Mouse (Mus musculus) cerebellum, adult 18-20 months (tissue): ENCODE measurements around the gene F13a1.
A peak's percentile ranks its signal among the peaks of the same experiment; 100 is the strongest.

Source experiments
- DNase-seq, 2 experiments: peaks; one replicate each; pipeline ENCODE4 v3.0.0; 2021

The F13a1 gene

DNA sequence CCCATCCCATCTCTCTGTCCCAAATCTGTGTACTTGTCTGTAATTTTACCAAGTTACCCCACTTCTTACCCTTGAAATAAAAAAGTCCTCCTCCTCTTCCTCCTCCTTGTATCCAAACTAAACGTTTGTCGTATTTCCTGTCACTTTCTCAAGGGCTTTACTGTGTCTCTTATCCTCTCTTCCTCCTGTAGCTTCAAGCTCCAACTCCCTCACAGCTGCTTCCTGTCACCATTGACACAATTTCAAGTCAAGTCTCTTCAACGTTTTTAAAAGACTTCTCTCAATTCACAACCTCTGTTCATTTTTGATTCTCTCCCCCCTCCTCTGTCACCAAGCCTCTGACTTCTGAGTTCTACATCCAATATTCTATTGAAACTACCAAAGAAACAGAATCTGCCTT lies at the start of gene F13a1:
Gene F13a1 (minus strand): TSS at position 119 of the 400 bp plus-strand sequence.
- DNase-seq = no peak

DNA sequence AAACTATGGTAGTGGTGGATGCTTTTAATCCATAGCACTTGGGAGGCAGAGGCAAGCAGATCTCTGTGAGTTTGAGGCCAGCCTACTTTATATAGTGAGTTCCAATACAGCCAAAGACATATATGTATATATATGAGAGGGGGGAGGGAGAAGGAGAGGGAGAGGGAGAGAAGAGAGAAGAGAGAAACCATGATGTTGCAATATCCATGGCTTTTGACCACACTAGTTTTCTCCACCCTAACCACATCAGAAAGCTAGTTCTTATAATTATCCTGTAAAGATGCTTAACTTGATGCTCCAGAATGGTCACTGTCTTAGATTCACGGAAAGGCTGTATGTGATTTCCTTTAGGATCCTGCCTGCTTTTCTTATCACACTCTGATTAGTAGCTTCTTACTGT lies 41.6 kb upstream of the F13a1 start:
- DNase-seq = no peak

DNA sequence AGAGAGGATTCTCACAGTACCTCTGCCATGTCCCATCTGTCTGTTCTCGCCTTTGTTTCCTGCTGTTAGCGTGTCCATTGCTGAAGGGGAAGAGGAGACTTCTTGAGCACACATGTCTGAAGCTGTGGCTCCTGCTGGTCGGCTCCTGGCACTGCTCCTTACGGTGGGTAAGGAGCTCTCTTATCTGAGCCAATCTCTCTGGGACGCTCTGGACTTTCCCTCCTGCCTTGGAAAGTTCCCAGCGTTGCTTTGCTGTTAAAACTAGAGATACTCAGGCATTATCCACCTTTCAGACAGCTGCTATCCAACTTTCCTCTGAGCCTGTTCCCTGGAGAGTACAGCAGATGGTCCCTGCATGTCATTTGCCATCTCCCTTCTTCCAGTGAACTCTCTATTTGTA lies 39.1 kb upstream of the F13a1 start:
- no peak for DNase-seq

DNA sequence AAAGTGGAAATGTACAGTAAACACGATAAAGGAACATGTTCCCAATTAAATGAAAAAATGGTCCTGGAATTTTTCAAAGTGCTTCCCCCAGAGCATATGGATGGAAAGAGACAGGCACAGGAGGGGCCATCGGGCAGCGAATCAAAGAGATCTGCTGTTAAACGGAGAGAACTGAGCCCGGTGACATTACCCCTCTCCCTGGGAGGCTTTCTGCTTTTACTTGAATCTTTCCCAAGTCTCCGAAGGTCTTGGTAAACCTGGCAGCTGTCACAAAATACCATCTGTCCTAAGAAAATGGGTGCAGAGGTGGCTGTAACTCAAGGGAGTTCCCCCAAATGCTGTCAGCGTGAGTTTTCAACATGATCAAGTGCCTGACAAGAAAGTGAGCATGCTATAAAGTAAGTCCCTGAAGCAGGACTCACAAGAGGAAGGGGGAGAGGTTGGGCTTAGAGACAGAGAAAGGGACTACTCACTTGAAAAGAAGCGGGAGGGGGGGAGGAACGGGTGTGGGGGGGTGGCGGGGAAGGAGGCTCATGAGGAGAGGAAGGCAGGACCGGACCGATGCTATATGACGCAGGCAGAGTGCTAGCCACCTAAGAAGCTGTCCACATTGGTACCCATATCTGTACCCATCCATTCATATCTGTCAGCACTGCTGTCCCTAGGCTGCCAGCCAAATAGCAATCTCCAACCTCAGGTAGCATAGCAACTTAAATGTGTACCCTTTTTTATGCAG lies 31.6 kb upstream of the F13a1 start:
- no peak for DNase-seq

DNA sequence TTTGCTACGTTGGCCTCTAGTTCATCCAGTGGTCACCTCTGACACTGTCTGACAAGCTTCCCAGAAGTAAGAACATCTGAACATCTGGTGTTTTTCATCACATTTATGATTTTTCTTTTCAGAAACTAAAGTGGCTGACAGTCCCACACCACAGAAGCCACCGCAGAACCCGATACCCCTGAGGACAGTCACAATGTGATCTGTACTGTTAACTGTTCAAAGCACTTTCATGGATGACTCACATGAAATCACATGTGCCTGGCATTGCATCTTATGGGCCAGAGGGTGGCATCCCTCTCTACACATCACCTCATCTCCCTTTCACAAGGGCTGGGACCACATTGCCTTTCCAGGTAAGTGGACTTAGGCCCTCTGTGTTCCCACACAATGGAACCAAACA lies 21.3 kb upstream of the F13a1 start:
- DNase-seq = no peak

DNA sequence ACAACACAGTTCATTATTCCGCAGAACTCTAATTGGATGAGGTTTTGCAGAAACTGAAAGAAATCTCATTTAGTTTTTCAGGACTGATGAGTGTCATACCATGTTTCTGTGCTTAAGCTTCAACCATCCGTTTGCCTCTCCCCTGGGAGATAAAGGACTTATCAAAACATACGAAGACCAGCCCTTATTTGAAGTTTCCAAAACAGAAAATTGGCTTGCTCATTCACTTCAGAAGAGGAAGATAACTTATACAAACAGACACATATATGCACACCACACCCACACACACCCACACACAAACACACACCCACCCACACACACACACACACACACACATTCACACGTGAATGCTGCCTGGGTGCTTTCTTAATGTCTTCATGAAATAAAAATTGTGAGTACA lies 20.8 kb upstream of the F13a1 start:
- no peak for DNase-seq

DNA sequence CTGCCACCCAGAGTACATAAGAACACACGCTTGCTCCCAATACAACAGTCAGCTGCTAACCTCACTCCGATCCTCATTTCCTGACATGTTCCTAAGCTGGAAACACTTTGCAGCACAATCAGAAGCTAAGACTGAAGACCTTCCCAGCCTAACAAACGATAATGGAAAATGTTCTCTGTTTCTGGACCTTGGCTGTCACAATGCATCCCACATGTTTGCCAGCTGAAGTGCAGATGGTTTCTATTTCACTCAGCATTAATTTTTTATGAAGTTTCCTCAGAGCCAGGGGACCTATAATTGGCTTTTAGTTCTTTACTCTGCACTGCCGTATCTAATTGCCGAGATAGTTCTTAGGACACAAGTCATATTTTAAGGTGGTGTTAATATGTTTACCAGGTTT lies 10.8 kb upstream of the F13a1 start:
- no peak for DNase-seq

DNA sequence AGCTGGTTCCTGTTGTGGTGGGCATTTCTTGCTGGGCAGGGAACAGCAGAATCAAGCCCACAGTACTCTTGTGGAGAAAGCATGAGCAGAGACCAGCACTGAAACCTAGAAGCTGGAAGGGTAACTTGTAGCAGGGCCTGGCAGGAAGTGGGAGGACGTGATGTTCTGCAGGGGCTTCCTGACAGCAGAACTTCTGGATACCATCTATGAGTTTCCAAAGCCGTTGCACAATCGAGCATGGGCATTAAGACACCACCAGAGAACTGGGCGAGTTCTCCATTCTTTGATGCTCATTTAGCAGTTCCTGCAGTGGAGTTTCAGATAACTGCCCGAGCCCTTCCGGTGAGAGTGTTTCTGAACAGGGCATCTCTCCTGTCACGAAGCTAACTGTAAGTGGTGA lies 6.6 kb upstream of the F13a1 start:
- DNase-seq = no peak

DNA sequence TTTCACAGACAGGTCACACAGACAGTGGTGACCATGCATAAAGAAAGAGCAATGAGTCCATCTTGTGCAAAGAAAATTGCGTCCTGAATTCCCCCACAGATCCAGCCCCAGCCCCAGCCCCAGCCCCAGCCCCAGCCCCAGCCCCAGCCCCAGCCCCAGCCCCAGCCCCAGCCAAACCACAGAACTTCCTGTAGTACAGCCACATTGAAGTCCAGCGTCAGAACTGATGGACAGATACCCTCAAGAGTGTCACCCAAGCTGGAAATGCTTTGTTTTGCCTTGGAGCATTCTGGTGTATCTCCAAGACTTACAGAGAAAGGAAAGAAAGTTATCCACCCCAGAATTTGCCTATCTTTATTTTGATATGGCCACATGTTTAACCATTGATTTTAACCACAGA lies 413 bp downstream of the F13a1 start:
- DNase-seq = no peak

DNA sequence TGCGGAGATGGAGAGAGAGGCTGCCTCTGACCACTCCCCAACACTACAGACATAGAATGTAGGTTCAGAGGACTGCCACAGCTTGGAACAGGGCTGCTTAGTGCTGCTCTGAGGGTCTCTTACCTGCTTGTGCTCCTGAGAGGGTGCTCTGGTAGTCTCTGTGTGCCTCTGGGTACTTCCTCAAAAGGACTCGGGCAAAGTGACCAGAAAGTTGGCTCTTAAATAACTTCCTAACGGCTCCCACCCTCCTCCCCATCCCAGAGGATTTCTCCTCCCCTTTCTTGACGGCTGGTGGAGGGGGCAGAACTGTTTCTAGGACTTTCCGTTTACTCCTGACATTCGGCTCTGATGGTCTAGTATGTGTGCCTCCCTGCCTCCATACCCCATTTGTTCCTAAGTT lies 1.0 kb downstream of the F13a1 start:
- DNase-seq = no peak

DNA sequence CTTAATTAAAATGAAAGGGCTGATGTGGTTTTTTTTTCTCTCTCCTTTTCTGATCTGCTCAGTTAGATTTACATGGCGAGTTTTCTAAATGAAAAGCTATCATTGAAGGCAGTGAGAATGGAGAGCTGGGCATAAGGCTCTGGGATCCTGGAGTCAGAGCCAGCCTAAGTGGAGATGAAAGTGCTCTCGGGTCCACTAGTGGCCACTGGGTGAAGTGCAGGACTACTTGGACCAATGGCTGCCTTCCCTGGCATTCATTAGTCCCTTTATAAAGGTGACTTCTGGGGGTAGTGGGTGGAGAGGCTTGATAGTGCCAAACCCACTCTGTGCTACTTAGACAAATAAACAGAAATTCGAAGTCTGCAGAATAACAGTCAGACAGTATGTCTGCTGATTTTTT lies 5.0 kb downstream of the F13a1 start:
- DNase-seq = peak; percentile 9 to 19

DNA sequence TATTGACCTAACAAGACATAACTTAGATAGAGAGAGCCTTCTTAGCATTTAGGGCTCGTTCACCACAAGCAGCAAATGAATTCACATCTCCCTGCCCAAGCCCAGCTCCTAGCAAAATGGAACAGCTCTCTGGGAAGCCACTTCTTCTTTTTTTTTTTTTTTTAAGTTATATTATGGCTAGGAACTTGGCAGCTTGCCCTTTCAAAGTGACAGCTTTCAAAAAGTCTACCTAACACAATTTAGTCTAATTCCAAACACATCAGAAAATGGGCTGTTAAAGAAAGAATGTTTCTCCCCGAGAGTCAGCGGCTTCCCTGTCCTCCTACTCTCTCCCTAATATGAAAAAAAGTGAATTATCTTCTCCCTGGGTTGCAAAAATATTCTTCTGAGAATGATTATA lies 15.3 kb downstream of the F13a1 start:
- DNase-seq = no peak

DNA sequence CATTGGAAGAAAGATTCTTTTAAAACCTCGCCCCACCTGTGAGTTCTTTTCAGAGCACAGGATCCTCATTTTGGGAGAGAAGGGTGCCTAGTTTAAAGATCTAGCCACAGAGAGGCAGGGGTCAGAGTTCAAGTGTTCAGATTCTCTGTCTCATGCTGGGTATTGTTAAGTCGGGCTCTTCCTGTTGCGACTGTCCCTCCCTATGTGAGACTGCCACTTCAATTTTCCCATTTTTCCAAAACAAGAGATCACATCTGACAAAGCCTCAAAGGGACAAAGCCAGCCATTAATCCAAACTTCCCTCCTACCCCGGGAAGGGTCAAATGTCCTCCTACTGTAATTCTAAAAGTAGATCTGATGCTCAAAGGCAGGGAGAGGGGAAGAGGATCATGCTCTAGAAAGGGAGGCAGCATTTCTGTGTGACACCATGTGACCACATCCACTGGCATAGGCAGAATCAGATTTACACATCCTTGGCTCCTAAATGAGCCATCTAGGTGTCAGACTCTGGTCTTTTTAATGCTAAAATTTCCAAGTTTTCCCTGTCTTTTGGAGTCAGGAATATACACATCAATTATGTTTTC lies 24.0 kb downstream of the F13a1 start:
- no peak for DNase-seq

DNA sequence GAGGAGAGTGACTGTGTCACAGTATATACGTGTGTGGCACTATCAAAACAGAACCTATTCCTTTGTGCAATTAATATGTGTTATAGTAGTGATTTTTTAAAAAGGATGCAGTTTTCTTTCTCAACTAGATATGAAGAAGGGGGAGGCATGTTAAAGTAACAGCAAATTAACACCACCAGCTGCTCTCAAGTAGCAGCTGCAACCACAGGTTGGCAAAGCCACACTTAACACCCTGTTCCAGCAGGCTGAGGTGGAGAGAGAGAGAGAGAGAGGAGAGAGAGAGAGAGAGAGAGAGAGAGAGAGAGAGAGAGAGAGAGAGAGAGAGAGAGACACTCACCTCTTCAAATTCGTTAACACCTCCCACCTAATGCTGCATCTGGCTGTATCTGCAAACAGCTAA lies 28.5 kb downstream of the F13a1 start:
- DNase-seq = no peak

DNA sequence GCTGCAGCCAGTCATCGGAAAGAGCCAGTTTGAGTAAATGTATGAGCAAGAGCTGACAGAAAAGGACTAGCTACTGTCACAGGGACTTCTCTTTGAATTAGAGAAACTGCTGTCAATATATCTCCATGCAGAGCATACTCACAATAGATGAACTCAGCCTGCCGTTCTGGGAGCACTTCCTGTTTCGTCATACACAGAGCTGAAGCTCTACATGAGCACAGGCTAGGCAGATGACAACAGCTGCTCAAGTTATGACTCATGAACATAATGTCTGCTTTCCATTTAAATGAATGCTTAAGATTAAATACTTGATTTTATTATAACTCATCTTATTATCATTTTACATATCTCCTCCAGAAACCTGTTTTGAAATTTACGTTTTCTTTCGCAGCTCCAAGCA lies 39.3 kb downstream of the F13a1 start:
- no peak for DNase-seq

DNA sequence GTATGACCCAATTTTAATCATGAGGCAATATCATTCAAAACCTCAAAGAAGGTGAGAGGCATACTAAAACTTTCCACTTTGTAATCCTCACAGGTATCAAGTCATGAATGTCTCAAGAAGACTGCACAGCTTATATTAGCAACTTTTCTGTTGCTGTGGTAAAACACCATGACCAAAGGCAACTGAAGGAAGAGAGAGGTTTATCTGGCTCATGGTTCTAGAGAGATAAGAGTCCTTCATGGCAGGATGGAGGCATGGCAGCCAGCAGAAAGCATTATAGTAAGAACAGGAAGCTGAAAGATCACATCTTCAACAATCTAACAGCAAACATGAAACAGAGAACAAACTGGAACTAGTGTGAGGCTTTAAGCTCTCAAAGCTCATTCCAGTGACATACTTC lies 43.8 kb downstream of the F13a1 start:
- no peak for DNase-seq

DNA sequence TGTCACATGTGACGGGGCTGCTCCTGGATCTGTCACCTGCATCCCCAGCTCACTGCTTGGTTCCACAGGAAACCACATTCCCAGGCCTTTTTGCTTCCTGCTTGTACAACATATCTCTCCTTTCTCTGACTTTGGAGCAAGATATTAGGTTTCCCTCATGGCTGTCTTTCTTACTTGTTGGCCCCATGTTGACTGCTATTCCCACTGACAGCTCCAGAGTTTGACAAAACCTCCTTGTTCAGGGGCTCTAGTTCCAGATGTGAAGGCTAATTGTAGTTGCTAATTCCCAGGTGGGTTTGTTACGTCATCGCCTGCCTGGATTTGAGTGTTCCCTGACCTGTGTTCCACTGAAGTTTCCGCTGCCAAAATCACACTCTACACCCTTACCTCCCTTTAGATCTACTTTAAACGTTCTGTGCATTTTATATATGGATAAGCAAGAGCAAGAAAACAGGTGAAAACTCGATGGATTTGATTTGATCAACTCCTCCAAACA lies 50.8 kb downstream of the F13a1 start:
- no peak for DNase-seq

DNA sequence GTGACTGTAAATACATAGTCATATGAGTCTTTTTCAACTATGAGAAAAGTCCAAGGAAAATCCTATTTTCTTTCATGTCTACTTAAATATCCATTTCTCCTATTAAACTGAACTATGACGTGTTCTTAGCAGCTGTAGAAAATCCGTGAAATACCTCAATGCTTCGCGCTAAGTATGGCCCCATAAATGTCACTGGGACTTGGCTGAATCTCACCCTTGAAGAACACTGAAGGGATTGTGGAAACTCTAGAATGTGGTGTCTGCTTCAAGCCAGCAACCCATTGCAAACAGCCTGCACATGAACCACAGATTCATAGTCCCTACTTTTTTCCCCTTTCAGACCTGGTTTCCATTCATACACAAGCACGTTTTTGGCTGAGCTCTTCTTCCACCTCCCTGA lies 56.5 kb downstream of the F13a1 start:
- DNase-seq = no peak

DNA sequence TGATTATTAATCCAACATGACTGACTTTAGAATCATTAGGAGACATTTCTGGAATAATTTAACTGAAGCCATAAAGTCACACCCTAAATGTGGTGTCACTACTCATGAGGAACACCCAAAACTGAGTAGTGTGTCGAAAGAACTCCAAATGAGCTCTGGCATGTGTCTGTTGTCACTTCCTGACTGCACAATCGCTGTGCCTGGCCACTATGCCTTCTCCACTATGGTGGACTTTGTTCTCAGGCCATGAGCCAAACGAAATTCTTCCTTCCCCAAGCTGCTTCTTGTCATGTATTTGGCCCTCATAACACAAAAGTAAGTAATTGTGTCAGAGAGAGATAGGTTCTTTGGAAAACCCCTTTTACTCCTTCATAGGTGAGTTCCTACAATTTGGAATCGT lies 61.7 kb downstream of the F13a1 start:
- no peak for DNase-seq

DNA sequence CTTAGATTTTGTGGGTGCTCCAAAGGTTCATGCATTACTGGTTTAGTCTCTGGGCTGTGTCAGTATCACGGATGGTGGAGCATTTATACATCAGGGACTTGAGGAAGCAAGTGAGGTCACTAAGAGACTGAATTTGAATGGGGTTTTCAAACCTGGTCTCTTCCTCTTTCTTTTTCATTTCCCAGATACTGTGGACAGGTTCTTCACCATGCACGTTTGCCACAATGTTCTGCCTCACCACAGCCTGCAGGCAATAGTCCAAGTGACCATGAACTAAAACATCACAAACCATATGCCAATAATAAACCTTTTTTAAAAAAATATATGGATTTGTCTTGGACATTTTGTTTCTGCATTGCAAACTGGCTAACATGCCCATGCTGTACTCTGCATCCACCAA lies 77.0 kb downstream of the F13a1 start:
- no peak for DNase-seq

DNA sequence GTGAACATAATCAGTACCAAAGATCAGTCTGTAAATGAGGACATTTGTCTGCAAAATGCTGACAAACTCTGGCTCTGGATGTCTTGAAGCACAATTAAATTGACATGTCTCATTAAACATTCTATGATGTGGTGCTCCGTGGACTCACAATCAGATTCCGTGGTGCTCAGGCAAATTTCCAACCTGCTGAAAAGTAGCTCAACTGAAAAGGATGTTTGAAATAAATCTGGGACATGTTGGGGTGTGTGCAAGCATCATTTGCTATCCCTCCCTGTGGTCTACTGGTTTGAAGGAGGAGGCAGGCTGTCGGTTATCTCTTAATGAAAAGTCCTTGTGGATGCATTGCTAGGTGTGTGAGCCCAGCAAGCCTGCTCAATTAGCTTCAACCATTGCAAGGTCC lies 77.8 kb downstream of the F13a1 start:
- DNase-seq = no peak

DNA sequence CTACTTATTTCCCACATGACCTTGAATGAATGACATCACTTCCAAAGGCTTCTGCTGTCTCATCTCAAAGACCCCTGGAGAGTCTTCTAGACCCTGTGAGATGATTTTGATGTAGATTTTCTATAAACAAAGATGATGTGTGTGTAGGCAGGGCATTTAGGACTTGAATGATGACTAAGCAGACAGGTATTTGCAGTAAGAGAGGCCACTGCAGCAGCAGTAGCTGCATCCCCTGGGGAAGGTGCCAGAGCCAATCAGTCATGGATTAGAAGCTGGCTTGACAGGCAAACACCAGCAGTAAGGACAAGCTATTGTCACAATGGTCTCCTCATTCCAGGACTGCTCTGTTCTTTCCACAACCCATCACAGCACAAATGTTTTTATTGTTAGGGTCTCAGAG lies 87.1 kb downstream of the F13a1 start:
- no peak for DNase-seq

DNA sequence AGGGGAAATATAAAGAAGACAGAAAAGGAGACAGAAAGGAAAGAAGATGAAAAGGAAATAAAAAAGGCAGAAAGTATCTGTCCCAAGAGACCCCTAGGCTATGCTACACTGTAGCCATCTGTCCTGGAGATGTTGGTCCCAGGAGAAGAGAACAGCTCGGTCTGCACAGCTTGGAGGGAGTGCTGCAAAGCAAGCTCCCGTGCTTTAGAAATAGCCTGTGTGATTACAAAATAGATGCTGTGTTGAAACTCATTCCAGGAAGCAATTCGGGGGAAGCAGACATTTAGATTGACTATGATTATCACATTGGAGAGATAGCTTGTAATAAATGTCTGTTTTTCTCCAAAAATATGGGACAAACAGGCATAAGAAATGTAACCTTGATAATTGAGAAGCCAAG lies 91.0 kb downstream of the F13a1 start:
- DNase-seq = no peak

DNA sequence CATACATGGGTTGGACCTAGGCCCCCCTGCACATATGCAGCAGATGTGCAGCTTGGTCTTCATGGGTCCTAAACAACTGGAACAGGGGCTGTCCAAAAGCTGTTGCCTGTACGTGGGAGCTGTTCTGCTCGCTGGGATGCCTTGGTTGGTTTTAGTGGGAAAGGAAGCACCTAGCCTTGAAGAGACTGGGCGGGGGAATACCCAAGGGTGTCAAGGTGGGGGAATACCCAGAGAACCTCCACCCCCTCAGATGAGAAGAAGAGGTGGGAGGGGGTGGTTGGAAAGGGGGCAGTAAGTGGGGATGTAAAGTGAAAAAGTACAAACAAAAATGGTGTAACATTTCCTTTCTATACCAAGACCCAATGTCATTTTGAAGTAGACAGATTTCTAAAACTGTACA lies 95.1 kb downstream of the F13a1 start:
- DNase-seq = no peak

DNA sequence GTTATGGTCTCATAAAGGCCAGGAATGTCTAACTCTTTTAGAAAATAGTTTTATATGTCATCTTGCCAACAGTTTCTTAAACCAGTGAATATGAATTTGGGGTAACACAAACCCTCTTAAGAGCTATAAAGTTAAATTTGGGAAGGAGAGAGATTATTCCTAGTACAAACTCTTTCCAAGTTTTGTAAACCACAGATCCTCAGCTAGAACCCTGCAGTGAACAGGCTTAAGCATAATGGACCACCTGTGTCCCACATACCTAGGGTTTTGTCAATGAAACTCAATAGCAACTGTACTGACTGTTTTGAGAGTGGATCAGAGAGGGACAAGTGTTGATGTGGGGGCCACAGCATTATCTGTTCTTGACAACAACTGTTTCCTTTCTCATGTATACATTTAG lies 96.4 kb downstream of the F13a1 start:
- no peak for DNase-seq
